Mouse (Mus musculus) neutrophil, adult 59 days (primary cell): ENCODE results near the gene 9230102O04Rik. TPM values are rescaled to one million over a fixed set of nuclear protein-coding genes. Genes with fewer than 3 reads are reported as not detected.

ENCODE experiments used
- total RNA-seq, 2 experiments: library from RNA; stranded (reverse); gene quantifications; 1 replicate in 1 of 2; 2 replicates in 1 of 2; pipeline ENCODE4 v1.2.4; 2023

9230102O04Rik gene
- not detected for total RNA-seq

DNA sequence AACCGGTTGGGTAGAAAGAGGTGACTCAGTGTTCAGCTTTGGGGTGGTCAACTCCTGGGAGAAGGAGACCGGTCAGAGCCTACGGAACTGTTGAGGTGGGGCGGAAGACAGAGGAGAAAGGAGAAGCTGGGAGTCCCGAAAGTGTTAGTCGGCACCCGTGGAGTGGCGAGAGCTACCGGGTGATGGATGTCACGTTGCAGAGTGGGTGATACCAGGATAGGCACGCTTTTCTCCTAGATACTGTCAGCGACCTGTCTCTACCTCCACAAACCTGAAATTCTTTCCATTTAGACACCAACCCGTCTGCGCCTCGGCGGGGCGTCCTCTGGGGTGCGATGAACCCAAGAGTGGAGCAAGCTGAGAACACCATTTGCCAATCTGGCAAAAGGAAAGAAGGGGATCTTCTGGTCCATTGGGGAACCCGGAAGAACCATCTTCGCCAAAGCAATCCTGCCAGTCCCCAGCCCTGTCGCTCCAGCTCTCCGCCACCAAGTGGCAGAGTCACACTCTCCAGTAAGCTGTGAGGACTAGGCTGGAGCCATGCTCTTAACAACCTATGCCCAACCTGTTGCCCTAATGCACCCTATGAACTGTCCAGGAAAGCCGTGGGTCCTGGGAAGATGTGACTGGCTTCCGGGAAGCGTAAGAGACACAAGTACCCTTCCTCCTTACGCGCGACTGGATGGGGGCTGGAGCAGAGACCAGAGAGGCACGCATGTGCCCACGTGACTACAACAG is at the start of gene 9230102O04Rik:
Gene 9230102O04Rik (minus strand): TSS at position 628 of the 738 bp plus-strand sequence.

DNA sequence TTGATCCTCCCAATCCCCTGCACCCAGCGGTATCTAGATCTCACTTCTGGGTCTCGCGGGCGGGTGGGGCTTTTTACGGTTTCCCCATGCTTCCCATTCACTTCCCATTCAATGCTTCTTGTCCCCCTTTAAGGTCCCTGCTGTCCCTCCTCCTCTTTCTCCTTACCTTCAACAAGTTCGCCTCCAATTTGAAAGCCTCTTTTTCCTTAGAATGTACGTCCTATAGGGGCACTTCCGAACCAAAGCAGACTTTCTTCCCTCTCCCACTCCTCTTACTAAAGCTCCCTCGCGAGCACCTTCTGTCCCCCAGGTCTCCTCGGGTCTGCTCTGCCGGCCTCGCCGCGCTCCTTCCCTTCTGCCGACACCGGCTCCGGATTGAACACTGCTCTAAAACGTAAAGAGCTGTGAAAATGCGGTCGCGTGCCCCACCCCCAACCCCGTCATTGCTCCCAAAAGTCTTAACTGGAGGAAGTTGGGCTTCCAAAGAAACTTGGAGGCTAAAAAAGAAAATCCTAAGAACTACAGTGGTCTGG is 377 bp upstream of the 9230102O04Rik start, which contains the start of gene Gata3:
Gene Gata3 (minus strand): TSS at position 384 of the 533 bp plus-strand sequence.

DNA sequence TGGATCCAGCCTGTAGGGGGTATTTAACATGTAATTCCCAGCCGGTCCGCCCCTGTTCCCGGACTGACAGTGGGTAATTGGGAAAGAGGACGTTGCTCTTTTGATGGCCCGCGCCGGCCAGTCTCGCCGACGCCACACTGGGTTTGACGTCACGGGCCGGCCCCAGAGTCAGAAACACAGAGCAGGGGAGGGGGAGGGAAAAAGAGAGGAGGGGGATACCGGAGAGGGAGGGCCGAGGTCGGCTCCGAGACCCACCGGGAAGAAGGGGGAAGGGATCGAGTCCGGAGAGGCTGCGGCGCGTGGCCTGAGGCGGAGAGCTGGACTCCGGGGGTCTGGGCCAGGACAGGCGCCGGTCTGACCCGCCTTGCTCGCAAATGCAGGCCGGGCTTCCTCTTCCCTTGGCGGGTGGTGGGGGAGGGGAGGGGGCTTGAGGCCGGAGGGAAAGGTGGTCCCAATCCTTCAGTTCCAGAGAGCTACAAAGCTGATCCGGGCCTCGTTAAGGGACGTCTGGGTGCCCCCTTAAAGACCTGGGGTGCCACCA is 8.2 kb downstream of the 9230102O04Rik start, which contains the start of gene 4930412O13Rik:
Gene 4930412O13Rik (plus strand): TSS at position 202 of the 541 bp plus-strand sequence.

Other genes starting within 250 kb of the 9230102O04Rik start
- not detected for gene 4930412O13Rik, start 8.3 kb downstream of the 9230102O04Rik start, total RNA-seq
- gene Gata3, start 494 bp upstream of the 9230102O04Rik start, total RNA-seq: 1 to 10 TPM in 1 of 2 experiments, under 1 TPM in 1; 0.55 to 1.3 TPM
- 10 to 100 TPM in 1 of 2 experiments, 1 to 10 TPM in 1; 9.9 to 10.6 TPM for gene Taf3, start 159.1 kb upstream of the 9230102O04Rik start, total RNA-seq
- gene Atp5c1, start 191.0 kb upstream of the 9230102O04Rik start, total RNA-seq: 100 to 1,000 TPM; 107 to 127 TPM
- 10 to 100 TPM; 15.3 to 15.7 TPM for gene Kin, start 191.1 kb upstream of the 9230102O04Rik start, total RNA-seq
- not detected for gene Itih2, start 241.9 kb upstream of the 9230102O04Rik start, total RNA-seq